Mouse (Mus musculus) left cerebral cortex, adult 8-10 months (tissue): ENCODE measurements around the gene Dip2a. TPM values are rescaled to one million over a fixed set of nuclear protein-coding genes. Genes with fewer than 3 reads are reported as not detected.

Source experiments
- DNase-seq, 2 experiments: peaks; one replicate each; pipeline ENCODE4 v3.0.0; 2022; ENCODE audit warnings: low spot score in 2 of 2
- total RNA-seq, 4 experiments: library from RNA; stranded (reverse); gene quantifications; 2 replicates each; pipeline ENCODE4 v1.2.4; 2022

Gene Dip2a
- total RNA-seq, 4 experiments from 2014 or later, result 62.9 to 72.8 (median 64.5) TPM

DNA sequence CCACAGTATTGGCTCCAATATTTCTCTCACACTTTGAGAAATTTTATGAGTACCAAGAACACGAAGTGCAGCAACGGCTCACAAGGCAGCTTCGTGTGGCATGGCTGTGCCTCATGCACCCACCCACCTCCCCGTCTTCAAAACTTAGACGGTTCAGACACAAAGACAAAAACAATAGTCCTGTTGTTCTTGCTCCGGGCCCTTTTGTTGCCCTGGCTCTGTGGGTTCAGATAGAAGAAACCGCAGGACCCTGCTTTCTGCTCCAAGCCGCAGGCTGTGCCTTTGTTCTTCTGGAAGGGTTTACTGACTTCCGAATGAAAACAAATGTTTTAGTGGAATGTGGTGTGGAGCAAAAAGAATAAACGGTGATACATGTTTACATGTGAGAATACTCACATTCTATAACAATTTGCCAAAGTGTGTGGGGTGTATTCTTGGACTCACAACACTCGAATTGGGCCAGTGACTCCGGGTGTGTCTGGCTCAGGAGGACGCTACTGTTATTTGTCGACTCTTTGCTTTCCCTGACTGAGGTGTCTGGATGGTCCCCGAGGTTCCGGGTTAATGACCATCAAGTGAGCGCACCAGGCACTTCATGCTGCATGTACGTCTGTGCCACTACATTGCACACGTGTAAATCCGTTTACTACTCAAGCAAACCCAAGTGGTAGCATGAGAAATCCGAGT lies 97.0 kb downstream of the Dip2a start:
- no peak for DNase-seq

GRCm38 (mm10) chr10:76246601-76247000 lies 98.5 kb downstream of the Dip2a start:
- no peak for DNase-seq

DNA sequence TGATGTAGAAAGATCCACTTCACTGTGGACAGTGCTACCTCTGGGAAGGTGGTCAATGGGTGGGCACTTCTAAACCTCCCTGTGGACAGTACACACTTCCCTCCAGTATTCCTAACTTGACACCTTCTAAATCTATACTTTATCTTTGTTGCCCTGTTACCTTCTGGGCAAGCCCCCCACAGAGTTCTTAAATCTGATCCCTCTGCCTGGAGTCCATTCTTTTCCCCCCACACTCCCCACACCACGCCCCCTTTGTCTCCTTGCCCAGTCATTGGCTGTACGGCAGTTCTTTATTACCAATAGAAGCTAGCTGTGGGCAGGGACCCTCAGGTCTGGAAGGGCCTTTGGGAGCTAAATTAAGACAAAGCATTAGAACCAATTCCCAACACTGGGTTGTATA lies 100.0 kb downstream of the Dip2a start:
- DNase-seq, result no peak

GRCm38 (mm10) chr10:76239401-76239800 lies 105.7 kb downstream of the Dip2a start:
- DNase-seq, result no peak

GRCm38 (mm10) chr10:76237341-76238225 lies 107.5 kb downstream of the Dip2a start, which contains the start of gene Prmt2:
TSS of gene Prmt2 (minus strand) at chr10:76237865.
- peak; percentile 76 to 90 for DNase-seq

GRCm38 (mm10) chr10:76229627-76230026 lies 115.5 kb downstream of the Dip2a start:
- no peak for DNase-seq

DNA sequence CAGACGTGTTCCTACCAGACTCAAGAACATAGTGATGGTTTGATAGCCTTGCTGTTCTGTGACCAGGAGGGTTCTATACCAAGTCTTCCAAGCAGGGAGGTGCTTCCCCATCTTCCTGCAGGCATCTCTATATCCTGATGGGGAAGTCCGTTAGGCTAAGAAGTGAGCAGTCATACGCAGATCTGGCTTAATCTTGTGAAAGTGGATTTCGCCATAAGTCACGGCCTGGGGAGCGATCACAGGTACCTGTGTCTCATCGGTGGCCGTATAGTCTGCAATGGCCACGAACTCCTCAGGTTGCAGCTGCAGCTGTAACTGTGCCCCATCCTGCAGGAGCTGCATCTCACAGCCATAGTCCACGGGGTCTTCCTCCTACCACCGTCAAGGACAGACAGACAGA lies 119.1 kb downstream of the Dip2a start:
- no peak for DNase-seq

GRCm38 (mm10) chr10:76218240-76218639 lies 126.9 kb downstream of the Dip2a start:
- DNase-seq, result no peak

DNA sequence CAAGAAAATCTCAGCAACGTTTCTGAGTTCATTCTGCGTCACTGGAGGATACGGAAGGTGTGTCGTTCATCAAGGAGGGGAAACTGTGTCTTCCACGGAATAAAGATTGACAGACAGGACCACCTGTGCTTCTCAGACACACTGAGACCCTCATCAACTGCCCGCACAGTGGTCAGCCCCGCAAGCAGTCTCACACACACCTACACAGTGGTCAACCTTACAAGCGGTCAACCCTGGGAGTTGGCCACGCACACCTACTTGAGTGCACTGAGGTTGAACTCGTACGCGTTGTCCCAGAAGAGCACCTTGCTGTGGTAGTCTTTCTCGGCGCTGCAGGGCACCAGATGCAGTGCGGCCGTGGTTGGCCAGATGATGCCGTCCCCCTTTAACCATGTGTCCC lies 128.0 kb downstream of the Dip2a start:
- DNase-seq, result no peak

GRCm38 (mm10) chr10:76214161-76214560 lies 130.9 kb downstream of the Dip2a start:
- DNase-seq, result no peak

- DNase-seq, result no peak
Observed at GRCm38 (mm10) chr10:76212121-76212520, 133.0 kb downstream of the Dip2a start.

- DNase-seq, result no peak
Observed at GRCm38 (mm10) chr10:76210806-76211205, 134.3 kb downstream of the Dip2a start.

Other genes starting within 250 kb of the Dip2a start
- under 1 TPM in 1 of 4 experiments, not detected in 3; 0.09 TPM for gene Slc5a4b, start 234.3 kb downstream of the Dip2a start, total RNA-seq
- gene Slc5a4a, start 197.8 kb downstream of the Dip2a start, total RNA-seq, result not detected
- 10 to 100 TPM; 46.5 to 57.7 (median 56.5) TPM for gene Prmt2, start 107.4 kb downstream of the Dip2a start, total RNA-seq
- 100 to 1,000 TPM; 175 to 204 (median 187) TPM for gene S100b, start 91.4 kb downstream of the Dip2a start, total RNA-seq
- gene AC141477.1, start 95.2 kb upstream of the Dip2a start, total RNA-seq, result not detected
- gene Pcnt, start 97.5 kb upstream of the Dip2a start, total RNA-seq, result 10 to 100 TPM; 26.1 to 33.6 (median 29.0) TPM
- not detected for gene 2610028H24Rik, start 103.8 kb upstream of the Dip2a start, total RNA-seq
- gene Mcm3ap, start 123.6 kb upstream of the Dip2a start, total RNA-seq, result 10 to 100 TPM; 46.2 to 56.3 (median 50.2) TPM
- gene Ybey, start 123.8 kb upstream of the Dip2a start, total RNA-seq, result 1 to 10 TPM; 4.0 to 5.4 (median 4.0) TPM
- 10 to 100 TPM; 49.1 to 67.2 (median 58.5) TPM for gene Lss, start 186.3 kb upstream of the Dip2a start, total RNA-seq
- gene Spatc1l, start 217.0 kb upstream of the Dip2a start, total RNA-seq, result not detected
- gene Ftcd, start 230.4 kb upstream of the Dip2a start, total RNA-seq, result under 1 TPM in 2 of 4 experiments, not detected in 2; 0.15 to 0.17 TPM